Mouse (Mus musculus) thymus, adult 2 months (tissue): ENCODE measurements around the gene Trabd2b.

Experiments
- CTCF ChIP-seq: fragments of 200-500 bp; IDR thresholded peaks from 2 replicates; pipeline ENCODE4 v1.5.1; 2012; ENCODE audit warnings: mild to moderate bottlenecking, control low read depth, low read length, moderate library complexity, borderline replicate concordance; ENCODE audit not compliant: control insufficient read depth, poor library complexity, insufficient read depth; ENCODE audit errors: extremely low read depth
- POLR2A ChIP-seq: fragments of 200-500 bp; IDR thresholded peaks from 2 replicates; pipeline ENCODE4 v1.6.1; 2012; ENCODE audit warnings: mild to moderate bottlenecking, low read length, control low read depth, moderate library complexity; ENCODE audit not compliant: control insufficient read depth, poor library complexity, insufficient read depth; ENCODE audit errors: extremely low read depth

- TF ChIP-seq CTCF, result no peak
- TF ChIP-seq POLR2A, result no peak
Measured at GRCm38 (mm10) chr4:114382627-114383026, 23.9 kb upstream of the Trabd2b start.
